Mouse (Mus musculus) spleen, adult 2 months (tissue): ENCODE results near the gene Timm44. TPM values are rescaled to one million over a fixed set of nuclear protein-coding genes. Genes with fewer than 3 reads are reported as not detected.
"Not testable (repeated sequence)": the region's sequence is repeated elsewhere in the genome, so short reads cannot be mapped to it uniquely, and the experiment has no call there.

Experiments
- DNase-seq, 2 experiments: peaks; one replicate each; pipeline versions ENCODE4 v3.0.0 to v3.0.0-alpha.2; 2012 to 2021; ENCODE audit warnings: low spot score in 2 of 2, low read depth in 1 of 2
- H3K27ac ChIP-seq: fragments of 200-500 bp; 2 replicates; pipeline ENCODE4 v1.5.1; 2012; ENCODE audit warnings: low read length, inconsistent platforms; ENCODE audit not compliant: insufficient read depth
- H3K27me3 ChIP-seq: fragments of 200-500 bp; 2 replicates; pipeline ENCODE4 v1.6.1; 2012; ENCODE audit warnings: mild to moderate bottlenecking, moderate library complexity, low read length, inconsistent platforms; ENCODE audit not compliant: control insufficient read depth, insufficient read depth
- H3K36me3 ChIP-seq: fragments of 200-500 bp; 2 replicates; pipeline ENCODE4 v1.6.1; 2012; ENCODE audit warnings: mild to moderate bottlenecking, low read length, inconsistent platforms; ENCODE audit not compliant: control insufficient read depth, insufficient read depth
- H3K4me1 ChIP-seq: fragments of 200-500 bp; 2 replicates; pipeline ENCODE4 v1.6.1; 2011; ENCODE audit warnings: inconsistent platforms; ENCODE audit not compliant: control insufficient read depth, insufficient read depth, insufficient read length
- H3K4me3 ChIP-seq: fragments of 200-500 bp; 2 replicates; pipeline ENCODE4 v1.5.1; 2011; ENCODE audit warnings: mild to moderate bottlenecking, inconsistent platforms; ENCODE audit not compliant: insufficient read depth, insufficient read length; ENCODE audit errors: extremely low read depth
- CTCF ChIP-seq: fragments of 200-500 bp; IDR thresholded peaks from 2 replicates; pipeline ENCODE4 v1.5.1; 2011; ENCODE audit warnings: mild to moderate bottlenecking, inconsistent platforms; ENCODE audit not compliant: insufficient read depth, insufficient read length, insufficient replicate concordance; ENCODE audit errors: extremely low read depth
- POLR2A ChIP-seq: fragments of 200-500 bp; IDR thresholded peaks from 2 replicates; pipeline ENCODE4 v1.6.1; 2011; ENCODE audit warnings: low read depth, low read length, inconsistent platforms
- WGBS: fragments of 180-500 bp; shearing (Covaris S2); methylation state at CpG from one replicate; pipeline ENCODE4 v1.1.7; 2018; 5-methylcytosine and 5-hydroxymethylcytosine counted together
- polyA plus RNA-seq: library from polyadenylated mRNA; depleted of rRNA; stranded (reverse); fragments of >200 nt; gene quantifications from 2 replicates; pipeline ENCODE4 v1.2.3, GENCODE M21; 2012

Timm44 gene
- polyA plus RNA-seq, 1 experiment, result 42.1 TPM

DNA sequence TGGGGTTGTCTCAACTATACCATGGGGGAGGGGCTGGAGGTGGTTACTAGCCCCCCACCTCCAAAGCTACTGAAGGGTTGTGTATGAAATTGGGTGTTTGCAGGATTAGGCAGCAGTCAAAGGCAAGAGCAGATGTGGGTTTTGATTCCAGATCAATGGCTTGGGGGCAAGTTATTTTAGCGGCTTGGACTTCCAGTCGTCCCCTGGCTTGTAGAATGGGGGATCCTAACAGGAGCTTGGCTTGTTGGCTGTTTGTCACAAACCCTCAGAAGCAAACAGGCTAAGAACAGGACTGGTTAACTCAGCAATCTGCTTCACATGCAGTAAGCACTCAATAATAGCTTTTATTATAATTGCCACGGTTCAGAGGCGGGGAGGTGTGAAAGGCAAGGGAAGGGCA is 18.4 kb downstream of the Timm44 start:
- no peak for TF ChIP-seq POLR2A
- no peak for TF ChIP-seq CTCF
- Histone ChIP-seq H3K27me3 (no peaks in the 10 kb centered on the region), H3K4me1 (peaks cover 16% of the 10 kb centered on the region), H3K27ac (no peak overlapping the region), H3K4me3 (no peak overlapping the region), H3K36me3 (peaks cover 10% of the 10 kb centered on the region)
- 93% methylated on average over 4 of the region's 4 CpGs for WGBS
- DNase-seq, result no peak

DNA sequence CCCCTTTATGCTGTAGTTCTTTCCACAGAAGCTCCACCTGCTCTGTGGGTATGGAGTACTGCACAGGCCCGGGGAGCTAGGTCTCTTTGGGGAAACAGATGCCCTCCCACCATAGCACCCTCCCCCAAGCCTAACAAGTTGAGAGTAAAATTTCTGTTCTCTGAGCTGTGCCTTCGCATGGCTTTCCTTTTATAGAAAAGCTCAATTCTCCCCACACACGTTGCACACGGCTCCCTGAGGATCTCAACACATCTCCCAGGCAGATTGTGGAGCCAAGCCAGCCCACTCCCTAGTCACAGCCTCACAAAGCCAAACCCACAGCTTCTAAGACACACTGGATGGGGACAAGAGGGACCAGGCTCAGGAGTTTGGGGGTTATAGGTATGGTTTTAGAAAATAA is 18.8 kb downstream of the Timm44 start:
- H3K4me1 ChIP-seq, result peaks cover 16% of the 10 kb centered on the region
- no peak for DNase-seq
- TF ChIP-seq POLR2A (no peak), CTCF (no peak)
- 84% methylated on average over 4 of the region's 4 CpGs for WGBS
- peaks cover 10% of the 10 kb centered on the region for H3K36me3 ChIP-seq
- H3K27ac ChIP-seq, result no peak overlapping the region
- no peaks in the 10 kb centered on the region for H3K27me3 ChIP-seq
- H3K4me3 ChIP-seq, result no peak overlapping the region

DNA sequence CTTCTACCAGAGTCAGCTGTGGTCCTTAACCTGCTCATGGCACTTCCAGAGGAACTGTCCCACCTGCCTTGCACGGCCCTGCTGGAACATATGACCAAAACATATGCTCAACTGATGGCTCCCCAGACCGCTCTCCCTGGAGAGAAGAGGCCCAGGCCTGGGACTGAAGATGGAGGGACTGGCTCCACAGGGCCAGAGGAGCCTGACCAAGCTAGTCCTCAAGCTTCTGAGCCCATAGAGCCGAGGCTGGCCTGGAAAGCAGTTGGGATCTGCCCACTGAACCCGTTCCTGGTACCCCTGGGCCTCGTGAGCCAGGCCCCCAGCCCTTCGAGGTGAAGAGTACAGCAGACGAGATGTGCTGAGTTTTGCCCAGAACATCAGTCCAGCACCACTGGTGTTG is 20.2 kb downstream of the Timm44 start:
- not testable (repeated sequence) for H3K27me3 ChIP-seq

GRCm38 (mm10) chr8:4254001-4254400 is 21.7 kb downstream of the Timm44 start:
- Histone ChIP-seq H3K27ac (no peak overlapping the region), H3K4me1 (peaks cover 11% of the 10 kb centered on the region), H3K27me3 (no peaks in the 10 kb centered on the region), H3K4me3 (no peak overlapping the region), H3K36me3 (peaks cover 9% of the 10 kb centered on the region)
- no peak for TF ChIP-seq CTCF
- no peak for TF ChIP-seq POLR2A
- no peak for DNase-seq
- 80% methylated on average over 6 of the region's 6 CpGs for WGBS

More for the DNA sequence above, 20.2 kb downstream of the Timm44 start:
- H3K4me1 ChIP-seq, result peaks cover 16% of the 10 kb centered on the region
- H3K4me3 ChIP-seq, DNase-seq, H3K27ac ChIP-seq, H3K36me3 ChIP-seq: not testable (repeated sequence)
- 87% methylated on average over 7 of the region's 7 CpGs for WGBS

- H3K27ac ChIP-seq, result peak within 1 kb of the TSS; percentile 91
- H3K36me3 ChIP-seq, result peaks cover 9% of the 10 kb centered on the region
- peaks cover 4% of the 10 kb centered on the region; the same call in 1 of the 2 replicates for H3K4me1 ChIP-seq
- peak within 1 kb of the TSS; percentile 97 for H3K4me3 ChIP-seq
- under 1% methylated on average over 69 of the region's 69 CpGs for WGBS
- DNase-seq, result peak; percentile 88 to 94
- TF ChIP-seq CTCF, result no peak
- TF ChIP-seq POLR2A, result no peak
- H3K27me3 ChIP-seq, result no peaks in the 10 kb centered on the region
These were observed 22.5 kb downstream of the Timm44 start, which contains the start of gene Snapc2 for GRCm38 (mm10) chr8:4252934-4253841. Snapc2 (plus strand) TSS chr8:4253080.

- H3K4me1 ChIP-seq, result peaks cover 4% of the 10 kb centered on the region; the same call in 1 of the 2 replicates
- H3K27me3 ChIP-seq, result no peaks in the 10 kb centered on the region
- 40% methylated on average over 8 of the region's 8 CpGs for WGBS
- H3K4me3 ChIP-seq, result peak overlapping the region; percentile 50
- H3K36me3 ChIP-seq, result peaks cover 10% of the 10 kb centered on the region
- no peak for TF ChIP-seq CTCF
- TF ChIP-seq POLR2A, result no peak
- peak overlapping the region; percentile 7; the same call in 1 of the 2 replicates for H3K27ac ChIP-seq
- DNase-seq, result no peak
These were observed 23.5 kb downstream of the Timm44 start for GRCm38 (mm10) chr8:4252116-4252760.

- H3K4me3 ChIP-seq, result no peak overlapping the region
- H3K27me3 ChIP-seq, result no peaks in the 10 kb centered on the region
- peaks cover 19% of the 10 kb centered on the region for H3K36me3 ChIP-seq
- H3K4me1 ChIP-seq, result peaks cover 4% of the 10 kb centered on the region; the same call in 1 of the 2 replicates
- peak; percentile 52 to 82 for DNase-seq
- peak; percentile 87; the same call in 1 of the 2 replicates for TF ChIP-seq CTCF
- no peak for TF ChIP-seq POLR2A
- WGBS, result 55% methylated on average over 25 of the region's 26 CpGs
- no peak overlapping the region for H3K27ac ChIP-seq
These were observed 25.3 kb downstream of the Timm44 start for GRCm38 (mm10) chr8:4250306-4250970.
